Mouse (Mus musculus) mesoderm, embryonic 11.5 days (tissue): ENCODE measurements around the gene Ip6k3.

Source experiments
- DNase-seq: peaks from one replicate; pipeline ENCODE4 v3.0.0-alpha.2; 2012; ENCODE audit warnings: low read depth, low spot score

The Ip6k3 gene

DNA sequence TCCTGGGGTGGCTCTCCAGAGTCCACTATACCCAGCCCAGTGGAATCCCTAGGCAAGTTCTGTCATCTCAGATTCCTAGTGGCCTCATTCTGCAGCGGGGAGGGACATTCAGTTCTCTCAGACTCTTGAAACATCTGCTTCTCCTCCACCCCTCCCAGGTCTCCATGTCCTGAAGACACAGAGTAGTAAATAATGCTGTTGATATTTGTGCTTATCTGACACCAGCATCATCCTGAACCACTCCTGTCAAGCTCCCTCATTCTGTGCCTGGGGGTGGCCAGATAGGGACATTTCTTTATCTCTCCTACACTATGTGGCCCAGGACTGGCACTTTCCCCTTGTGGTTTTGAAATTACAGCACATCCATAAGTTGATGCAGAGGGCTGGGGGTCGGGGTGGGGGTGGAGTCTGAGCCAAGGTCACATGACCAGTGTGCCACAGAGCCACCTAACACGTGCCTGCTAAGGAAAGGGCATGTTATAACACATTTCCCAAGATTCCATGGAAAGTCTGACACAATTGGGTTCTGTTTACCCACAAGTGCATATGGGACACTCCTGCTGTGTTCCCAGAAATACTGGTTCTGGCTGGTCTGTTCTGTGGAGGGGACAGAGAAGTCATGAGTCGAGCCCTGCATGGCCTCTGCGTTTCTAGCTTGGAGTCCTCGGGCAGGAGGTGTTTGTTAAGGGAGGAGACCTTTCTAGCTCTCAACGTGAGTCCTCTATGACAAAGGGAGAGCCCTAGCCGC, 14.4 kb downstream of the Ip6k3 start:
- DNase-seq = no peak

- DNase-seq = no peak
Measured at GRCm38 (mm10) chr17:27151411-27151810, 16.2 kb downstream of the Ip6k3 start.

- DNase-seq = no peak
Measured at GRCm38 (mm10) chr17:27150871-27151270, 16.7 kb downstream of the Ip6k3 start.

- DNase-seq = peak; percentile 85
Measured at GRCm38 (mm10) chr17:27146323-27146923, 21.2 kb downstream of the Ip6k3 start.

- no peak for DNase-seq
Measured at GRCm38 (mm10) chr17:27144152-27144551, 23.4 kb downstream of the Ip6k3 start.

GRCm38 (mm10) chr17:27141971-27142450, 25.6 kb downstream of the Ip6k3 start:
- DNase-seq = peak; percentile 37

- DNase-seq = no peak
Measured at GRCm38 (mm10) chr17:27140262-27140661, 27.3 kb downstream of the Ip6k3 start.

- no peak for DNase-seq
Measured at GRCm38 (mm10) chr17:27139304-27139703, 28.3 kb downstream of the Ip6k3 start.

GRCm38 (mm10) chr17:27138396-27138795, 29.2 kb downstream of the Ip6k3 start:
- no peak for DNase-seq

DNA sequence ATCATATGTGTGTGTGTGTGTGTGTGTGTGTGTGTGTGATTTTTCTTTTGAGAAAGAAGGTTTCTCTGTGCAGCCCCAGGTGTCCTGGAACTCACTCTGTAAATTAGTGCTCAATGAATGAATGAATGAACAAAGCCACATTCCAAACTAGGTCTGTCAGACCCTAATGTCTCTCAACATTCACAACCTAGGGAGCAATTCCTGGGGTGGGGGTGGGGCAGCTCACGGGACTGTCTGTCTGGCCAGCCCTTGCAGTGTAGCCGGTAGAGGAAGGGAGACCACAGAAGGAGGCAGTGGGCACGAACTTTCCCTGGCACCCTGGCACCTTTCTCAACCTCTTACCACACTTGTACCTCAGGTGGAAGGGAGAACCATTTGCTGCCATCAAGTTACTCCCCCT, 32.9 kb downstream of the Ip6k3 start:
- no peak for DNase-seq

DNA sequence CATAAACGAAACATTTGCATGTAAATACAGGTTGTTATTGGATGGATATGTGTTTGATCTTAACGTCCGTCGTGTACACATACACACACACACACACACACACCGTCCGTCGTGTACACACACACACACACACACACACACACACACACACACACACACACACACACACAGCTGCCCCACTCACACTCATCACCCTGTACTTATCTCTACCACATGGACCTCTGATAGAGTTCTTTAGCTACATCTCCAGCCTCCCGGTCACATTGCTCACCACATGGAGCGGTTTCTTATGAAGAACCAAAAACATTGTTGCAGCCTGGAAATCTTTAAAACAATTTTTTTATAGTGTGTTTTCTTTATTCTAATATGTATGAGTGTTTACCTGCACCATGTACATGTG, 33.4 kb downstream of the Ip6k3 start:
- DNase-seq = no peak

- DNase-seq = peak; percentile 98
Measured at GRCm38 (mm10) chr17:27133551-27134141, 33.9 kb downstream of the Ip6k3 start, which contains the start of gene Uqcc2. Gene Uqcc2 (minus strand): TSS chr17:27133916.

DNA sequence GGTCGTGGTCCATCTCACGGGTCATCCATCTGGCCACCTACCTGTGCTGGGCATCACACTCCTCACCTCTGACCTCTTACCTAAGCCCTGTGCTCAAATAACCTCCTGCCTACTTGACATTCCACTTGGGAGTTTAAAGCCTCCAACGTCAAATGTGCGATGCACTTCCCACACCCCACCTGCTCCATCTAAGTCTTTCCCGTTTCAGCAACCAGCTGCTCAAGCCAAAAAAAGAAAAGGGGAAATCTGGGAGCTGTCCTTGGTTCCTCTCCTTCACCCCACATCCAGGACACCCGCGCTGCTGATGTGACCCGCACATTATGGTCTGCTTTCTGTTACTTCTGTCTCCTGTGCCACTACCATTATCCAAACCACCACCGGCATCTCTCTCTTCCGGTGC, 35.4 kb downstream of the Ip6k3 start:
- DNase-seq = no peak

DNA sequence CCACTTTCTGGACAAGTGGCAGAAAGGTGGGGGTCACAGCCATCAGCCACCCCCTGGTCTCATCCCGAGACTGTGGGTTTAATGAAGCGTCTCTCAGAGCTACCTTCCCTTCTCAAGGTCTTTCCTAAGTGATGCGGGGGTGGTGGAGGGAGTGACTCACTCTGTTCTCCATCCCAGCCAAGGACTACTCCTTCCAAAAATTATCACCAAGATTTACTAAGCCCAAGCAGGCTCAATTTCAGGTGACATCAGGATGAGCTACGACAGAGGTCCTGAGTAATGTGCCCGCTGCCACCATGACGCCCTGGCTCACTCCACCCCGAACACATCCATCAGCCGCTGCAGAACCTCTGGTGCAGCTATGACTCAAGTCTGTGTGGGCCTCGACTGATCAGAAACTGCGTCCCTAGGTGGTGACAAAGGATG, 36.3 kb downstream of the Ip6k3 start:
- no peak for DNase-seq

GRCm38 (mm10) chr17:27130246-27130645, 37.3 kb downstream of the Ip6k3 start:
- DNase-seq = no peak

DNA sequence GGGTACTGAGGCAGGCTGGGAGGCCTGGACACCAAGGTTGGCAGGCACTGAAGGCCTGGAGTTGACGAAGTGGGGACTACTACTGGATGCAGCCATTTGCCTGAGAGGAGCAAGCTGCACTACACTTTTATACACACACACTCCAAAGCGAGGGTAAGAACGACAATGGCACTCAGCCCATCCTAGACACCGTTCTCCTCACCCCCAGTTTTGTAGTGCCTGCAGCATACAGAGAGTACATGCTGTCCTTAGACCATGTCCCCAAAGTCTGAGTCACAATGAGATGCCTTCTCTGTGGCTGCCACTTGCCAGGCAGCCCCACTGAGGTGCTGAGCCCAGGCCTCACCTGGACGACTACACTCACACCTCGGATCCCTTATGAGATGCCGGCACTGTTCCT, 37.8 kb downstream of the Ip6k3 start:
- no peak for DNase-seq

- no peak for DNase-seq
Measured at GRCm38 (mm10) chr17:27129291-27129690, 38.3 kb downstream of the Ip6k3 start.

- DNase-seq = no peak
Measured at GRCm38 (mm10) chr17:27128189-27128588, 39.4 kb downstream of the Ip6k3 start.

DNA sequence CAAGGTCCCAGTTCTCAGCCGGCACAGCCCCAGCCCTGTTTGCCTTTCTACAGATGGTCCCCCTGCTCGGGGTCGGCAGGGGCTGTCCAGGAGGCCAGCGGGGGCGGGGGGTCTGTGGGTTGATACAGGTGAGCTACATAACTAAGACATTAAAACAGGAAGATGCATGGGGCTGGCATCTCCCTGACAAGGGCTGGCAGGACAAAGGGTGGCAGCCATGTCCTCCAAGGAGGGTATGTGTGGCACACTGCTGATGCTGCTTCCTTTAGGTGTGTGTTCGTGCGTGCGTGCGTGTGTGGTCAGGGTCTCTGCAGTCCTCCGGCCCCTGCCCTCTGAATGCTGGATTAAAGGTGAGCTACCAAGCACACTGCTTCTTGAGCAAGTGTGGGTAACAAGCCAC, 40.6 kb downstream of the Ip6k3 start:
- no peak for DNase-seq

- no peak for DNase-seq
Measured at GRCm38 (mm10) chr17:27125669-27126202, 41.9 kb downstream of the Ip6k3 start.

DNA sequence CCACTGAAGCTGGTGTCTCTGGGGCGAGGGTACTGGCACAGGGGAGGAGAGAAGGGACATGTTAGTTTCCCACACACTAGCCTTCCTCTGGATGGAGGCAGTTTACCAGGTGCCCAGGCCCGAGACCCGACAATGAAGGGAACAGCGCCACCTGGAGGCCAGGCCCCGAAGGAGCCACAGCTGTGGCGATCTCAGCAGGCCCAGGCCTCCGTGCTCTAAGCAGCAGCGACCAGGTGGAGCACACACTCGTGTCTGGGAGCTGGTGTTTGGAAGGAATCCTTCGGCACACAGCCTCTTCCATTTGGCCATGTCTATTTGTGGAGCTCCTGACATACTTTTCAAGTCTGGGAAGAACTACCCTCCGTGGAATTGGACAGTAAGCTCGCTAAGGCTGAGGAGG, 42.4 kb downstream of the Ip6k3 start:
- DNase-seq = peak; percentile 72

- DNase-seq = no peak
Measured at GRCm38 (mm10) chr17:27123813-27124375, 43.7 kb downstream of the Ip6k3 start.
